Mouse (Mus musculus) E14TG2a.4 (cell line): ENCODE results near the gene Tmem119.
A peak's percentile ranks its signal among the peaks of the same experiment; 100 is the strongest.

Experiments used
- H3K27me3 ChIP-seq: 2 replicates; pipeline ENCODE4 v1.6.1; 2014; ENCODE audit warnings: low read length, control low read depth; ENCODE audit not compliant: insufficient read depth
- H3K36me3 ChIP-seq: 2 replicates; pipeline ENCODE4 v1.6.1; 2014; ENCODE audit warnings: low read length, control low read depth; ENCODE audit not compliant: insufficient read depth
- H3K4me1 ChIP-seq: replicated peaks from 2 replicates; pipeline ENCODE4 v1.6.1; 2014; ENCODE audit warnings: low read depth, low read length, control low read depth
- H3K4me3 ChIP-seq: replicated peaks from 2 replicates; pipeline ENCODE4 v1.5.1; 2014; ENCODE audit warnings: mild to moderate bottlenecking, low read length
- H3K9me3 ChIP-seq: 2 replicates; pipeline ENCODE4 v1.6.1; 2014; ENCODE audit warnings: low read length, control low read depth
- CTCF ChIP-seq: conservative IDR thresholded peaks from 2 replicates; pipeline ENCODE4 v1.5.1; 2014; ENCODE audit warnings: low read length
- NANOG ChIP-seq: IDR thresholded peaks from 2 replicates; pipeline ENCODE4 v1.6.1; 2014; ENCODE audit warnings: borderline replicate concordance, low read length, mixed read lengths
- POU5F1 ChIP-seq: IDR thresholded peaks from 2 replicates; pipeline ENCODE4 v1.6.1; 2014; ENCODE audit warnings: low read length, borderline replicate concordance

The Tmem119 gene

GRCm38 (mm10) chr5:113841243-113842225 lies 41.2 kb upstream of the Tmem119 start:
- TF ChIP-seq POU5F1 (no peak), CTCF (no peak), NANOG (no peak)
- no peaks in the 10 kb centered on the region for H3K9me3 ChIP-seq
- H3K36me3 ChIP-seq, result peaks cover 57% of the 10 kb centered on the region
- H3K4me1 ChIP-seq, result peaks cover 80% of the 10 kb centered on the region
- H3K27me3 ChIP-seq, result no peaks in the 10 kb centered on the region
- H3K4me3 ChIP-seq, result peak overlapping the region; percentile 57

DNA sequence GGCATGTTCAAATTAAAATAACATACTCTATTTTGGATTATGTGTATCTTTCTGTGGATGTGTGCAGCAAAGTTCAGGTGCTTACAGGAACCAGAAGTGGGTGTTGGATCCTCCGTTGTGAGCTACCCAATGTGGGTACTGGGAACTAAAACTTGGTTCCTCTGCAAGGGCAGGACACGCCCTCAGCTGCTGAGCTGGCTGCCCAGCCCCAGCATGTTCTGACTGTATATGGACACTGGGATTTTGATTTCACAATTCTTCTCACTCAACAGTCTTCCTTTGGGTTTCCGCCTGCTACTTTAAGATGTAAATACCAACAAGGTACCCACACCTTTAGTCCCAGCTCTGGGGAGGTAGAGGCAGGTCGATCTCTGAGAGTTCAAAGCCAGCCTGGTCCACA lies 40.1 kb upstream of the Tmem119 start:
- Histone ChIP-seq H3K4me1 (peaks cover 69% of the 10 kb centered on the region), H3K36me3 (peaks cover 46% of the 10 kb centered on the region), H3K9me3 (no peaks in the 10 kb centered on the region), H3K4me3 (no peak overlapping the region), H3K27me3 (no peaks in the 10 kb centered on the region)
- TF ChIP-seq CTCF (no peak), NANOG (no peak), POU5F1 (no peak)

GRCm38 (mm10) chr5:113836961-113837360 lies 36.6 kb upstream of the Tmem119 start:
- TF ChIP-seq CTCF, result no peak
- TF ChIP-seq NANOG, result no peak
- no peak for TF ChIP-seq POU5F1
- H3K36me3 ChIP-seq, result peaks cover 13% of the 10 kb centered on the region; the same call in 1 of the 2 replicates
- H3K4me1 ChIP-seq, result peaks cover 50% of the 10 kb centered on the region
- H3K9me3 ChIP-seq, result no peaks in the 10 kb centered on the region
- H3K4me3 ChIP-seq, result no peak overlapping the region
- no peaks in the 10 kb centered on the region for H3K27me3 ChIP-seq

DNA sequence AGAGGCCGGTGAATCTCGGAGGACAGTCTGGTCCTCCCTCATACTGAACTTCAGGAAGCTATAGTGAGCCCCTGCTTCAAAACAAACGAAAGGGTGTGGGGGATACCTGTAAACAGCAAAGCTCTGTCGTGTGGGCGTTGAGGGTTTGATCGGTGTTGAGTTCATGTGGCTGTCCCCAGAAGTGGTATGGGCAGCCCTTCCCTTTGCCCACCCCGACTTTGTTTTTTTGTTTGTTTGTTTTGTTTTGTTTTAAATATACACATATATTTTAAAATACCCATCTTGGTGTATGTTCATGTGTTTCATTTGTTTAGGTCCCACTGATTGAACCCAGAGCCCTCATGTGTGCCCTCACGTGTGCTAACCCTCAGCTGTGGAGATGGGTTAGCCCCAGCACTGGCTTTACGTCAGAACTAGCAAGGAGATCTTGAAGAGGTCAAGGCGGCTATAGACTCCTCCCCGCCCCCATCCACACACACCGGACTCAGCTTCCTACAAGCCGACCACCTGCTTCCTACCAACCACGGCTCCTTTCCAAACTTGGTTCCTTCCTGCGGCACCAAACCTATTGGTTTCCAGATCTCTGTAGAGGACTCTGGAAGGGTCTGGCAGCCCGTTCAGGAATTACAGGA lies 33.1 kb upstream of the Tmem119 start:
- H3K36me3 ChIP-seq, result no peaks in the 10 kb centered on the region
- no peak overlapping the region for H3K4me3 ChIP-seq
- peaks cover 36% of the 10 kb centered on the region for H3K4me1 ChIP-seq
- H3K9me3 ChIP-seq, result no peaks in the 10 kb centered on the region
- TF ChIP-seq CTCF (no peak), NANOG (no peak), POU5F1 (no peak)
- H3K27me3 ChIP-seq, result no peaks in the 10 kb centered on the region

GRCm38 (mm10) chr5:113832490-113832901 lies 32.2 kb upstream of the Tmem119 start, which contains the start of gene Selplg:
Selplg (minus strand) TSS chr5:113832644.
- no peaks in the 10 kb centered on the region for H3K36me3 ChIP-seq
- peaks cover 43% of the 10 kb centered on the region for H3K4me1 ChIP-seq
- H3K9me3 ChIP-seq, result no peaks in the 10 kb centered on the region
- H3K4me3 ChIP-seq, result no peak within 1 kb of the TSS
- no peaks in the 10 kb centered on the region for H3K27me3 ChIP-seq
- TF ChIP-seq POU5F1, result no peak
- no peak for TF ChIP-seq NANOG
- no peak for TF ChIP-seq CTCF

DNA sequence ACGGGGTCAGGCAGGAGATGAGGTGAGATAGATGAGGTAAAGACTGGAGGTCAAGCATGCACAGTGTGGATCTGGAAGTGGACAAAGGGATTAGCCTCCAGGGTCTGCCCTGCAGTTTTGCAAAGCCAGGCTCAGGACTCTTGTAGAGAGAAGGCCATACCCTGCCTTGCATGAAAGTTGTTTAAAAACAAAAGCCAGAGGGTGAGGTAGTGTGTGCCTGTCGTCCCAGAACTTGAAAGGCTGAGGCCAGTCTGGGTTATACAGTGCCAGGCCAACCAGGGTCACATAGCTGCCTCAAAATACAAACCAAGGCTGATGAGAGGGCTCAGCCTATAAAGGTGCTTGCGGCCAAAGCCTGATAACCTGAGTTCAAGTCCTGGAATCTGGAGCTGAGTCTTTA lies 31.4 kb upstream of the Tmem119 start:
- Histone ChIP-seq H3K27me3 (no peaks in the 10 kb centered on the region), H3K4me1 (peaks cover 35% of the 10 kb centered on the region), H3K4me3 (no peak overlapping the region), H3K36me3 (no peaks in the 10 kb centered on the region), H3K9me3 (no peaks in the 10 kb centered on the region)
- no peak for TF ChIP-seq POU5F1
- TF ChIP-seq NANOG, result no peak
- no peak for TF ChIP-seq CTCF

- no peaks in the 10 kb centered on the region for H3K27me3 ChIP-seq
- no peaks in the 10 kb centered on the region for H3K36me3 ChIP-seq
- TF ChIP-seq NANOG (no peak), CTCF (no peak), POU5F1 (no peak)
- H3K9me3 ChIP-seq, result no peaks in the 10 kb centered on the region
- H3K4me3 ChIP-seq, result 0 out of 2 replicates have a peak overlapping the region, but pooled peaks have one; percentile 57
- H3K4me1 ChIP-seq, result peaks cover 35% of the 10 kb centered on the region
These were observed 30.5 kb upstream of the Tmem119 start for GRCm38 (mm10) chr5:113830796-113831195.

GRCm38 (mm10) chr5:113830292-113830643 lies 30.0 kb upstream of the Tmem119 start:
- TF ChIP-seq POU5F1 (no peak), NANOG (no peak), CTCF (no peak)
- H3K4me1 ChIP-seq, result peaks cover 35% of the 10 kb centered on the region
- peak overlapping the region; percentile 57 for H3K4me3 ChIP-seq
- H3K27me3 ChIP-seq, result no peaks in the 10 kb centered on the region
- H3K9me3 ChIP-seq, result no peaks in the 10 kb centered on the region
- H3K36me3 ChIP-seq, result no peaks in the 10 kb centered on the region
